Mouse (Mus musculus) layer of hippocampus, postnatal 14 days (tissue): ENCODE results near the gene Vmn1r220. TPM values are rescaled to one million over a fixed set of nuclear protein-coding genes. Genes with fewer than 3 reads are reported as not detected.
"Not testable (repeated sequence)": the region's sequence is repeated elsewhere in the genome, so short reads cannot be mapped to it uniquely, and the experiment has no call there.

ENCODE experiments used
- DNase-seq, 2 experiments: peaks; one replicate each; pipeline ENCODE4 v3.0.0; 2021 to 2022; ENCODE audit warnings: low spot score in 2 of 2, mixed read lengths in 1 of 2
- long read RNA-seq, 2 experiments: library from polyadenylated mRNA; stranded (forward); transcript quantifications; one replicate each; pipeline ENCODE4 v2.0.0; 2021
- total RNA-seq, 2 experiments: library from RNA; stranded (reverse); gene quantifications; 2 replicates each; pipeline ENCODE4 v1.2.3; 2021

Vmn1r220 gene
- total RNA-seq = not detected
- long read RNA-seq, experiment 1 = 0 reads
- long read RNA-seq, experiment 2 = 0 reads

DNA sequence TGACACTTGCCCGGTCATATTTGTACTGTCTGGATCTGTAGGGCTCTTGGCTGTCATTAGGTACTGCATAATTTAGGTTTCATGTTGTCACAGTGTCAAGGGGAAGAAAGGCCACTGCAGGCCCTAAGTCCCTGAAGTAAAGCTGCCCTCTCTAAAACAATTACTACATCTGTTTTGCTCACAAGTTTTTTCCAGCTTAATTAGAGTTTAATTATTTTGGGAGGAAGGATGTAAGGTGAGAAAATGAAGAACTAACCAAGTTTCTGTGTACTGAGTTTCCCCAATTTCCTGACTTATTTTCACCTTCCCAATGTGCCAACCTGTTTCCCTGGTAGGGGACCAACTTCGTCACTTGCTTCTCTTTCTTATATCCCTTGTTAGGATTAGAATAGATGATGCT, at the start of gene Vmn1r220:
TSS of gene Vmn1r220 (minus strand) at position 101 of the 400 bp plus-strand sequence.
- DNase-seq = no peak

DNA sequence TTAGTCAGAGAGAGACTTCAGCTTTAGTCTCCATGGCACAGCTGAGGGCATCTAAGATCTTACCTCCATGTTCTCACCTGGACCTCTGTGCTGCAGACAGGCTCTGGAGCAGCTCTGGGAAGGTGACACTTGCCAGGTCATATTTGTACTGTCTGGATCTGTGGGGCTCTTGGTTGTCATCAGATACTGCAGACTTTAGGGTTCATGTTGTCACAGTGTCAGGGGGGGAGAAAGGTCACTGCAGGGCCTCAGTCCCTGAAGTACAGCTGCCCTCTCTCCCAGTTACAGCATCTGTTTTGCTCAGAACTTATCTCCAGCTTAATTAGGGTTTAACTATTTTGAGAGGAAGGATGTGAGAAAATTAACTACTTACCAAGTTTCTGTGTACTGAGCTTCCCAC, 48.1 kb upstream of the Vmn1r220 start, which contains the start of gene Vmn1r222:
TSS of gene Vmn1r222 (minus strand) at position 101 of the 400 bp plus-strand sequence.
- DNase-seq = not testable (repeated sequence)

DNA sequence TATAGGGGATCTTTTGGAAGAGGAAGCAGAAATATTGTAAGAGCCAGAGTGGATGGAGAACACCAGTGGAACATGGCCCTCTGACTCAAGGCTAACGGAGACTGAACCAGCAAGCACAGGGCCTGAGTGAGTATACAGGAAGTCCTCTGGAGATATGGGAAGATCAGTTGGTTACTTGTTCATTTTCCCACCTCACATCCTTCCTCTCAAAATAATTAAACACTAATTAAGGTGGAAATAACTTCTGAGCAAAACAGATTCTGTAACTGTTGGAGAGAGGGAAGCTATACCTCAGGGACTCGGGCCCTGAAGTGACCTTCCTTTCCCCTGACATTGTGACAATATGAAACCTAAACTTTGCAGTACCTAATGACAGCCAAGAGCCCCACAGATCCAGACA, 26.1 kb upstream of the Vmn1r220 start, which contains the start of gene Vmn1r221:
TSS of gene Vmn1r221 (plus strand) at position 301 of the 400 bp plus-strand sequence.
- not testable (repeated sequence) for DNase-seq

DNA sequence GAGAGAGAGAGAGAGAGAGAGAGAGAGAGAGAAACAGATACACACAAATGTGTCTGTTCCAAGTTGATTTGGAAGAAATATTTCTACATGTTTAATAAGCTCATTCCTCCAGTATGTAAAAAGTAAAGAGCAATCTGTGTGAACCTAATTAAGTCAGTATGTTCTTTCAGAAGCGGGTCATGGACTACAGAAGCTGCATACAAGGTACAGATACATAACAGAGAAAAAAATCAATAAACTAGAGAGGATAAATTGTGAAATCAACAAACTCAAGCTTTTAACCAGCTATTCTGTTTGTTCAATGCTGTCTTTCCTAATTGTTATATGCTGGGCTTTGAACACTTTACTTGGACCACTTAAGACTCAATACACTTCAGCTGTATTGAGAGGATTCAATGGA, 16.1 kb upstream of the Vmn1r220 start:
- DNase-seq = not testable (repeated sequence)

DNA sequence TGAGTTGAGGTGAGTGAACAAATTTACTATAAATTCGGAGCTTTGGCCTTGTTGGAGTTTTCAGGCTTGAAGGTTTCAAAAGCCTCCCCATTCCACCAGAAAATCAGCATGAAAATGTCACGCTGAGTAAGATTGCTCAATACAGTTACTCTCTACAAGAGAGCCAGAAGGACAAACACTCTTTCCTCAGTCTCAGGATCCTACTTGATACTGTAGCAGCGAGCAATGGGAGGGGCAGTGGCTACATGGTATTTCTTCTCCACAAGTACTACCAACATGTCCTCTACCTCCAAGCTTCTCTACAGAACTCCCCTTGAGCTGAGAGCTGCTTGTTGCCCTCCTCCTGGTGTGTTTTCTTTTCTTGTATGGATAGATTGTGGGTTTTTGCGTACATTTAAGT, 21.3 kb downstream of the Vmn1r220 start:
- DNase-seq = not testable (repeated sequence)

DNA sequence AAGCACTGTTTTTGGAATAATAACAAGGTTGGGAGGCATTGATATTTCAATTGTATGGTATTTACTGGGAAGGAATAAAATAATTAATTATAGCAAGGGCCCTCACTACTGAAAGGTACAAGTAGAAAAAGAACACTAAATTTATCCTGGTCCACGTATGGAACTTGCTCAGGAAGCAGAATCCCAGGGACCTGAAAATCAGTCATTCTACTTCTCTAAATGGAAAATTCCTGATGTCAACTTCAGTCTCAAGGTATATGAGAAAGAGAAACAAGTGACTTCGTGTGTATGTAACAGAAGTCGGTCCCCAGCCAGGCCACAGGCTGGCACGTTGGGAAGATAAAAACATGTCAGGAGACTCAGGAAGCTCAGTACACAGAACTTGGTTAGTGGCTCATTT, 28.8 kb downstream of the Vmn1r220 start, which contains the start of gene Vmn1r219:
TSS of gene Vmn1r219 (plus strand) at position 301 of the 400 bp plus-strand sequence.
- no peak for DNase-seq

DNA sequence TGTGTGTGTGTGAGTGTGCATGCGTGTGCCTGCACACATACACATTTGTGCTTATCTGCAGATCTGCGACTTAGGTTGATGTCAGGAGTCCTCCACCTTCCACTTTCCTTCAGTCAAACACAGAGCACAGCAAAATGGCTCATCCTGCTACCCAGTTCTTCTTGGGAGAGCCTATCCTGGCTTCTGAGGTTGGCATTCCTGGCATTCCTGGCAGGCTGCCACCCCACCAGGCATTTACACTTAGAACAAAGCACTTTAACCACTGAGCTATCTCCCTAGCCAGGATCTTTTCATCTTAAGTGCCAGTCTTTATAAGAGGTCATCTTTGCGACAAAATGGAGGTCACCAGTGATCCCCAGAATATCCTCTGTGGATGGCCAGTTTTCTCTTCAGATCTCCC, 29.9 kb downstream of the Vmn1r220 start:
- DNase-seq = no peak

DNA sequence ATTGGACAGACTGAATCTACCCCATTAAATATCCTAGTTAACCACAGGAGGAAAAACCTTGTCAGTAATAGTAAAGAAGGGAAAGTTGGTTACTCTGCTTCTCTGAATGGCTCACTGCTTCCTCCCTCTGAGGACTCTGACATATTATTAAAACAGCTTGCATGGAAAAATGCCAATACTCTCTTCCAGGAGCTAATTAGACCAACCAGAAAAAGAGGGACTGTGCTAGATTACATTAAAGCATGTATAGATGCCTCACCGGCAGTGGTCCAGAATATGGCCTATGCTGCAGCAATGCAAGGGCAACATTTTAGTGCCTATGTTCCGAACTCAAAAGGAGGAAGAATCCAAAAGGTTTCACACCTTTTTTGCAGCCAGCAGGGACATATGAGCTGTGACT, 48.9 kb downstream of the Vmn1r220 start:
- peak; percentile 24 to 63 for DNase-seq

DNA sequence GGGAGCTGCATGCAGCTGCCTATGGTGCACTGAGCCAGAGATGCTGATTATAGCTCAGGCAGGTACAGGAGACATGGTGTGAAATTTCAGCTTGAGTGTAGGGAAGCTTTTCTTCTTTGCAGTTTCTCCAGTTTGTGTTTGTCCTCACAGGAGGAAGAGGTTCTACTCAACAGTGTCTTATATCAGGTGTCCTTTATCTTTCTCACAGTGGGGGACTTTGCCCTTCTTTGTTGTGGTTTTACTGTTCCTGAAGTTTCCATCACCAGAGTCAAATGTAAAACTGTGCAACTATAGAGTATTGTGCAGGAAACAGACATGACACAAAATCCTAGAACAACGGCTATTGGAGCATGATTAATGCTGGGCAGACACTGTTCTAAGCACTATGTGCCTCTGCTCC, 54.3 kb downstream of the Vmn1r220 start:
- no peak for DNase-seq

DNA sequence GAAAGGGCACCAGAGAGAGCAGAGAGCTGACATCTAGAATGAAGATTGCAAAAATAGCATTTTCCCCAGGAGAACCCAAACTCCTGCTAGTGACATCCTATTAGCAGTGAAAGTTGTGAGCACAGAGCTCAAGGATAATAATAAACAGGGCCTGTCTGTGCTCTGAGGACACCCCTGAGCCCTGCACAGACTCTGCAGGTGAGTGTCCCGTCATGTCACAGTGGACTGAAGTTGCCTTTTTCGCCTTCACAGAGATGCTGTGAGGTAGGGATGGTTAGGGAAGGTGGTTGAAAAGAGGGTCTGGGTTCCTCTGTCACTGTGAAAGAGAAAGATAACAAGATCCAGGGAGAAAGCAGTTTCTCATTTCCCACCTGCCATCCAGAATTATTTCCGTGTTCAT, 54.7 kb downstream of the Vmn1r220 start, which contains the start of gene Vmn1r218:
TSS of gene Vmn1r218 (plus strand) at position 57 of the 400 bp plus-strand sequence.
- DNase-seq = no peak

Other genes with a start within 250 kb of the Vmn1r220 start
- gene Vmn1r213, start 180.3 kb downstream of the Vmn1r220 start, total RNA-seq = not detected
- not detected for gene Vmn1r214, start 157.6 kb downstream of the Vmn1r220 start, total RNA-seq
- gene Vmn1r215, start 120.0 kb downstream of the Vmn1r220 start, total RNA-seq = not detected
- gene Vmn1r217, start 69.7 kb downstream of the Vmn1r220 start, total RNA-seq = not detected
- gene Vmn1r218, start 54.8 kb downstream of the Vmn1r220 start, total RNA-seq = not detected
- gene Vmn1r219, start 28.7 kb downstream of the Vmn1r220 start, total RNA-seq = not detected
- gene Vmn1r221, start 26.2 kb upstream of the Vmn1r220 start, total RNA-seq = not detected
- not detected for gene Vmn1r222, start 48.0 kb upstream of the Vmn1r220 start, total RNA-seq
- gene Vmn1r223, start 59.2 kb upstream of the Vmn1r220 start, total RNA-seq = not detected
- 10 to 100 TPM; 34.9 to 39.8 TPM for gene Zfp322a, start 181.2 kb upstream of the Vmn1r220 start, total RNA-seq
- 1 to 10 TPM; 7.0 TPM for gene Abt1, start 235.9 kb upstream of the Vmn1r220 start, total RNA-seq